Mouse (Mus musculus): Measurements from ENCODE around the gene C2cd5. TPM values are rescaled to one million over a fixed set of nuclear protein-coding genes. Genes with fewer than 3 reads are reported as not detected.

C2cd5 gene
- 52.9 to 63.8 TPM (median 57.9 TPM) in 4 replicates for total RNA-seq (2023; ENCODE audit: inconsistent age)

DNA sequence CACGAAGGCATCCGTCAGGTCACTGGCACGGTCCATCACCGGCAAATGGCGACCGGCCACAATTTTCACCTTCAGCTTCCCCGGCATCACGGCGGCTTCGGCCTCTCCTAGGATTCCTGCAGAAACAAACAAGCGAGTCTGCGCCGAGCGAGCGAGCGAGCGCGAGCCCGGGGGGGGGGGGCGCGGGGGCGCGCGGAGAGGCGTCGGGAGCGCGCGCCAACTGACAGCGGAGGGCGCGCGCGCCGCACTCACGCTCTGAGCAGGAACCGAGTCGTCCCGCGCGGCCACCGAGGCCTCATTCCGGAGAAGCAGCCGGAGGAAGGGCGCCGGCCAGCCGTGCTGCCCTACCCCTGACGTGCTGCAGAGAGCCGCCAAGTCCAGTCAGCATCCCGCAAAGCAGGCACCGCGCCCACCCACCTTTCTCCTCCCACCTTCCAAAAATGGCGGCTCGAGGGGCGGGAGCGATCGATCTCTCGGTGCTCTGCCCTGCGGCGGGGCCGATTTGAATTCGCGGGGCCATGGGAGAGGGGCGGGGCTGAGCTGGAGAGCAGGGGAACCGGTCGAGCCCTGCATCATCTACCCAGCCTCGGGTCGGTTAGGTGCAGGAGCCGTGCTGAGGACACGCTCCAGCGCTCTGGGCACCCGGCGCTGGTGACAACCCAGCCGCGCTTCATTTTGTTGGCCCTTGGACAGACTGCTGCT, at the start of gene C2cd5:
C2cd5 (minus strand) TSS at position 461 of the 702 bp plus-strand sequence.

DNA sequence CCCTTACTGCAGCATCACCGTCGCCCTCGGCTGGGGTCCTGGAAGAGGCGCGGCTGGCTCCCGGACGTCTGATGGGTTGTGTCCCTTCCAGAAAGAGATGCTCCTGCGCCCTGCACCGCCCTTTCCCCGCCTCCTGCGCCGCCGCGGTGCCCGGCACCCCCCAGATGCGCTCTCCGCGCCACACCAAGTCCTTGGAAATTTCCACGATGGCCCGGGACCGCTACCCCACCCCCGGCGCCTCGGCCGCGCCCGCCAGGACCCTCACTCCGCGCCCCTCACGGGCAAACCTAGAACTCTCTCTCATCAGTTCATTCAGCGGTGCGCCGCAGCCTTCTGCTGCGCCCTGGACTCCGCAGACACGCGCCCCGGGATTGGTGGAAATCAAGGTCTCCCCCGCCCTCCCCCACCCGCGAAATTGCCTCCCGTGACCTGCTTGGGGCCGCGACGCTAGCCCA, 135.8 kb downstream of the C2cd5 start, which contains the start of gene St8sia1:
St8sia1 (minus strand) TSS at position 377 of the 455 bp plus-strand sequence.

Other genes with a start within 250 kb of the C2cd5 start
- 0.16 to 0.48 TPM (median 0.23 TPM) in 4 replicates for gene St8sia1, start 135.7 kb downstream of the C2cd5 start, total RNA-seq (2023; ENCODE audit: inconsistent age)
- gene Etnk1, start 67.1 kb upstream of the C2cd5 start, total RNA-seq (2023; ENCODE audit: inconsistent age), result 156 to 165 TPM (median 160 TPM) in 4 replicates

Measured in B cell, adult (primary cell).